Mouse (Mus musculus) hindbrain, embryonic 16.5 days (tissue): ENCODE measurements at regions not wholly inside any gene's neighbourhood (a gene's known extent, or its start where the extent isn't known, plus 50 kb on each side); places are given as distances from the start of the nearest gene placed in this dataset.

Source experiments
- ATAC-seq: fragments of 200-750 bp; cut with Nextera tagmentation; 2 replicates; pipeline ENCODE4 v1.8.0; 2017; ENCODE audit warnings: moderate TSS enrichment, moderate library complexity
- H3K27ac ChIP-seq: fragments of 300-500 bp; sonication (generic); 2 replicates; pipeline ENCODE4 v1.5.1; 2014; ENCODE audit warnings: low read depth, mild to moderate bottlenecking, control low read depth, low read length, moderate library complexity
- H3K27me3 ChIP-seq: fragments of 300-500 bp; sonication (generic); replicated peaks from 2 replicates; pipeline ENCODE4 v1.6.1; 2014; ENCODE audit warnings: low read length; ENCODE audit not compliant: control insufficient read depth, insufficient read depth
- H3K36me3 ChIP-seq: fragments of 300-500 bp; sonication (generic); 2 replicates; pipeline ENCODE4 v1.6.1; 2014; ENCODE audit warnings: mild to moderate bottlenecking, low read length, moderate library complexity, mixed read lengths; ENCODE audit not compliant: control insufficient read depth, insufficient read depth
- H3K4me1 ChIP-seq: fragments of 300-500 bp; sonication (generic); 2 replicates; pipeline ENCODE4 v1.6.1; 2014; ENCODE audit warnings: low read depth, low read length; ENCODE audit not compliant: control insufficient read depth, insufficient read depth
- H3K4me2 ChIP-seq: fragments of 300-500 bp; sonication (generic); 2 replicates; pipeline ENCODE4 v1.6.1; 2014; ENCODE audit warnings: mild to moderate bottlenecking, low read length, control low read depth, moderate library complexity
- H3K4me3 ChIP-seq: fragments of 300-500 bp; sonication (generic); 2 replicates; pipeline ENCODE4 v1.5.1; 2014; ENCODE audit warnings: mild to moderate bottlenecking, low read length, control low read depth, moderate library complexity
- H3K9ac ChIP-seq: fragments of 300-500 bp; sonication (generic); 2 replicates; pipeline ENCODE4 v1.6.1; 2014; ENCODE audit warnings: low read depth, mild to moderate bottlenecking, control low read depth, low read length, moderate library complexity
- H3K9me3 ChIP-seq: fragments of 300-500 bp; sonication (generic); 2 replicates; pipeline ENCODE4 v1.6.1; 2014; ENCODE audit warnings: mild to moderate bottlenecking, low read length, moderate library complexity; ENCODE audit not compliant: control insufficient read depth
- WGBS: fragments of 180-500 bp; shearing (Covaris S2); extraction: QIAGEN DNeasy Blood & Tissue Kit; methylation state at CpG from one replicate; pipeline ENCODE4 v1.1.7; 2014; 5-methylcytosine and 5-hydroxymethylcytosine counted together

- H3K4me3 ChIP-seq: no peak overlapping the region
- H3K27me3 ChIP-seq: no peaks in the 10 kb centered on the region
- H3K4me2 ChIP-seq: no peak overlapping the region
- H3K9me3 ChIP-seq: no peaks in the 10 kb centered on the region
- 58% methylated on average over 4 of the region's 4 CpGs for WGBS
- no peak overlapping the region for H3K27ac ChIP-seq
- peaks cover 6% of the 10 kb centered on the region for H3K4me1 ChIP-seq
- no peak for ATAC-seq
- H3K36me3 ChIP-seq: no peaks in the 10 kb centered on the region
- no peak overlapping the region for H3K9ac ChIP-seq
Measured at GRCm38 (mm10) chr13:40608526-40608925, 129.7 kb downstream of the Tfap2a start.

- peak overlapping the region; percentile 63 for H3K27ac ChIP-seq
Measured at GRCm38 (mm10) chr13:40606405-40607271, 131.5 kb downstream of the Tfap2a start.

DNA sequence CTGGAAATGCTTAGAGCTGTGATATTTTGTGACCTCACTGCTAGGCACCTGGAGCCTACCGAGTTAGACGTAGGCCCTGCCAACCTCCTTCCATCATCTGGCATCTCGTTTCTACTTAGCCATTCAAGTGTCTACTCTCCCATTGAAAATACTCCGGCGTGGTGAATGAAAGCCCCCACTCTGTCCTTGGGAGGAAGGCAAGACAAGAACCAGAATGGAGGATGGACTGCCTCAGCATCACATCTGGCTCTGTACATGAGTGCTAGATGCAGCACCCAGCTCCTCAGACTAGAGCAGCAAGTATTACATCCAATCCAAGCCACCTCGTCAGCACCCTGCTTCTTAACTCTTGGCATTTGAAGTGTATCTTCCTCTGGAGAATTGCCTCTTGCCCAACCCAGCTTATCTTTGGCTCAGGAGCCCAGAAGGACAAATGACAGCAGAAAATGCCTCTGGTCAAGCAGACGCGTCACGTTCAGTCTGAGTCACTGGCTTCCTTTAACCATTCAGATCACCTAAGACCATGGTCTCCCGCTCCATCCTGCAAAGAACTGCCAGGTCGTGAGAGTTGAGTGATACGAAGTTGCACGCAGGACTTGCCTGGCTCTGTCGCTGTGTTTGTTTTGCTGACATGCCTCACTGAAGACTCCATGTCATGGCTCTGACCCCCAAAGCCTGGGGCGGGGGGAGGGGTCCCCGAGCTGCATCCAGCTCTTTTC lies 132.3 kb downstream of the Tfap2a start:
- Histone ChIP-seq H3K27me3 (no peaks in the 10 kb centered on the region), H3K27ac (peak overlapping the region; percentile 63), H3K4me1 (peaks cover 6% of the 10 kb centered on the region), H3K4me2 (peak overlapping the region; percentile 63), H3K36me3 (no peaks in the 10 kb centered on the region), H3K9ac (peak overlapping the region; percentile 56), H3K4me3 (peak overlapping the region; percentile 39), H3K9me3 (no peaks in the 10 kb centered on the region)
- no peak; the same call in 1 of the 2 replicates for ATAC-seq
- WGBS: 45% methylated on average over 16 of the region's 16 CpGs

More at GRCm38 (mm10) chr13:40606405-40607271, 131.5 kb downstream of the Tfap2a start:
- Histone ChIP-seq H3K27me3 (no peaks in the 10 kb centered on the region), H3K36me3 (no peaks in the 10 kb centered on the region), H3K4me3 (peak overlapping the region; percentile 39), H3K4me2 (peak overlapping the region; percentile 63), H3K9ac (peak overlapping the region; percentile 56), H3K4me1 (peaks cover 6% of the 10 kb centered on the region), H3K9me3 (no peaks in the 10 kb centered on the region)
- WGBS: 20% methylated on average over 25 of the region's 25 CpGs
- peak; percentile 92 for ATAC-seq

DNA sequence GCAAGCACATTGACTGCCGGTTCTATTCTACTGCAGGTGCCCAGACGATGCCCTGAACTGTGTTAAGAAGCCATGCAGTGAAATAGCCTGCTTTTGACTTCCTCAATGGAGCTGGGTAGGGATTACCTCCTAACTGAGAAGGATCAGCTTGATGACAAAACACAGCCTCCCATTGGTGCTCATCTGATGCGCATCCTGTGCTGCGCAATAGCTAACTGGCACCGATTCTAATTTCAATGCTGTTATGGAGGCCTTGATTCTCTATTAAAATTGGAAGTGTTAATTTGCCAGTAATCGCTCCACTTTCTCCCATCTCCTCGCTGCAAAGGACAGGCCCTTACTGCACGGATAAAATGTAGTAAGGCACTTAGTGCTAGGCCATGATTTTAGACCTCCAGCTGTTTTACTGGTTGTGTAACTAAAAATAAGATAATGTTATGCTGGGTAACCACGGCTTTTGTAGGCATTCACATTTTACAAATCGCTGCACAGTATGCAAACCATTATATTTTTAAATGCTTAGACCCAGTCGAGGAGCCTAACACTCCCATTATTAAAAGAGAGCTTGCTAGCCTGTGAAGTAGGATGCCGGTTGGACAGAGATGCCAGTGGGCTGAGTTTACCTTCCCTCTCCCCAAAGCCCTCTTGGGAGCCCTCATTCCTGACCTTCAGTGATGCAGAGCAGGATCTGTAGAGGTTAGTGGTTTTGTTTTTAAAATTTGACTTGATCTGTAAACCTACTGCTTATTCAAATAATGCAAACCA lies 163.0 kb downstream of the Tfap2a start:
- no peaks in the 10 kb centered on the region for H3K27me3 ChIP-seq
- 67% methylated on average over 12 of the region's 12 CpGs for WGBS
- ATAC-seq: 0 out of 2 replicates have a peak, but pooled peaks have one; percentile 17
- H3K4me2 ChIP-seq: no peak overlapping the region
- H3K9ac ChIP-seq: no peak overlapping the region
- H3K27ac ChIP-seq: 0 out of 2 replicates have a peak overlapping the region, but pooled peaks have one; percentile 23
- no peaks in the 10 kb centered on the region for H3K4me1 ChIP-seq
- H3K36me3 ChIP-seq: no peaks in the 10 kb centered on the region
- no peaks in the 10 kb centered on the region for H3K9me3 ChIP-seq
- H3K4me3 ChIP-seq: no peak overlapping the region

- Histone ChIP-seq H3K27ac (no peak overlapping the region), H3K4me2 (no peak overlapping the region), H3K4me3 (no peak overlapping the region), H3K27me3 (no peaks in the 10 kb centered on the region), H3K9me3 (no peaks in the 10 kb centered on the region), H3K4me1 (no peaks in the 10 kb centered on the region), H3K36me3 (no peaks in the 10 kb centered on the region), H3K9ac (no peak overlapping the region)
- ATAC-seq: no peak
- WGBS: 57% methylated on average over 5 of the region's 5 CpGs
Measured at GRCm38 (mm10) chr13:40569461-40569860, 168.7 kb downstream of the Tfap2a start.

DNA sequence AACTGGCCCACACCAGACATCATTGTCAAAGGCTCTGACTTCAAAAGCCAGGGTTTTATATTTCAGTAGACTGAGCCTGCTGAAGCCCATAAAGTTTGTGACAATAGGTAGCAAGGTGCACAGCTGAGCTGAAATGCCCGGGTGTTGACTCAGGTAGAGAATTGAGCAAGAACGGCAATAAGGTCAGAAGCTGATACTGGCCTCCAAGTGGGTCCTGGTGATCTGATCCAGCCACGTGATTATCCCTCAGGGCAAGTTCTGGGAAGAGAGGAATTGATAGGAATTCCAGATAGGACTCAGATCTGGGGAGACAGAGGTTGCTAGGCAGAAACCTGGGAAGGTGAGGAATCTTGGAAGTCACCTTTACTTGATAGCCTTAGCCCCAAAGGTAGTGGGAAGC lies 170.4 kb downstream of the Tfap2a start:
- Histone ChIP-seq H3K9ac (no peak overlapping the region), H3K27ac (no peak overlapping the region), H3K9me3 (no peaks in the 10 kb centered on the region), H3K4me3 (no peak overlapping the region), H3K4me2 (no peak overlapping the region), H3K36me3 (no peaks in the 10 kb centered on the region), H3K27me3 (no peaks in the 10 kb centered on the region), H3K4me1 (no peaks in the 10 kb centered on the region)
- no peak for ATAC-seq
- WGBS: 79% methylated on average over 3 of the region's 3 CpGs

DNA sequence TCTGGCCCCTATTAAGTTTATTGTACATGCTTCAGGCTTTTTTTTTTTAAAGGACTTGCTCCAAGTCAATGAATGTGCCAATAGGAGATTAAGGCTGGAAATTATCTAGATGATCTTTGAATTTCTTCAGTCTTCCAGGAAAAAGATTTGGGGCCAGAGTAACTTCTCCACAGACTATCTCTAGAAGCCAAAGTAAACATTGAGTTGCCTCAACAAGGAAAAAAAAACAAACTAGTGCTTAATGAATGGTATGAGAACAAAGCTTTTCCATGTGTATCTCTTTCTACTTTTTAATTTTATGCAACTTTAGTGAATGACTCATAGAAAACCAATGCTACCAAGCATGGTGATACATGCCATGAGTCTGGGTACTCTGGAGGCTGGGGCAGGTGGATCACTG lies 173.8 kb downstream of the Tfap2a start:
- Histone ChIP-seq H3K27ac (no peak overlapping the region), H3K4me3 (no peak overlapping the region), H3K4me1 (no peaks in the 10 kb centered on the region), H3K9me3 (no peaks in the 10 kb centered on the region), H3K4me2 (no peak overlapping the region), H3K9ac (no peak overlapping the region), H3K36me3 (no peaks in the 10 kb centered on the region), H3K27me3 (no peaks in the 10 kb centered on the region)
- ATAC-seq: no peak

DNA sequence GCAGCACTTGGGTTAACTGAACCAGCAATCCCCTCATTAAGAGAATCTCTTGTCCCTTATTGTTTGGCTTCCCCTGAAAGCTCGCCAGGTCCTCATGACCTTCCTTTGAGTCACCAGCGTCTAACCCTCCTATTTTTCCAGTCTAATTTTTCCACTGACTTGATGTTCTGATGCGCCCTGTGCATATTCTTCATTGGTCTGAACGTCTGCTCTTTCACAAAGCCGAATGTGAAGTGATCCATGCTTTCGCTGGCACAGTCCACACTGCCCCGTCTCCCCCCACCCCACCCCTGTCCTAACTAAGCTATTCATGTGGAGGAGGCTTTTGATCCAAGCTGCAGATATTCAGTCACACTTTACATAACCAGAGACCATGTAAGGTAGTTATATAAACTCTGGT lies 183.8 kb downstream of the Tfap2a start:
- H3K9me3 ChIP-seq: no peaks in the 10 kb centered on the region
- no peak overlapping the region for H3K9ac ChIP-seq
- no peak overlapping the region for H3K27ac ChIP-seq
- no peak overlapping the region for H3K4me3 ChIP-seq
- WGBS: 63% methylated on average over 7 of the region's 7 CpGs
- no peak overlapping the region for H3K4me2 ChIP-seq
- H3K4me1 ChIP-seq: no peaks in the 10 kb centered on the region
- ATAC-seq: no peak
- H3K36me3 ChIP-seq: no peaks in the 10 kb centered on the region
- H3K27me3 ChIP-seq: no peaks in the 10 kb centered on the region

DNA sequence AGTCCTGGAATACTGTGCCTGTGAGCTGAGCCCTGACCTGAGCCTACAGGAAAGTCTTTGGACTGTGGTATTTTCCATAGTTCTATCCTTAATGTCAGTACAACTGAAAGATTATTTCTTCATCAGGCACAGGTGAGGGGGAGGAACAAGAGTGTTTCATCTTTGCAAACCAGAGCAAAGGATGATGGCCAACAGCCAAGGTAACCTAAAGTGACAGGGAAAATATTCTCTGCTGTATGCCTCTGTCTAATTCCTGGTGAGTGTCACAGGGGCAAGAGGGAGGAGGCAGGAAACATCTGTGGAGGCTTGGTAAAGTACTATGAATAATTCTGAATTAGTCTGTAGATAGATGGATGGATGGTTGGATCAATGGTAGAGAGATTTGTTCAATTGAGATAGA lies 164.3 kb upstream of the Ofcc1 start:
- Histone ChIP-seq H3K9me3 (no peaks in the 10 kb centered on the region), H3K27ac (no peak overlapping the region), H3K27me3 (no peaks in the 10 kb centered on the region), H3K9ac (no peak overlapping the region), H3K4me3 (no peak overlapping the region), H3K4me1 (no peaks in the 10 kb centered on the region), H3K4me2 (no peak overlapping the region), H3K36me3 (no peaks in the 10 kb centered on the region)
- ATAC-seq: no peak
